Mouse (Mus musculus) limb, embryonic 15.5 days (tissue): ENCODE data around the gene Ofcc1. TPM values are rescaled to one million over a fixed set of nuclear protein-coding genes. Genes with fewer than 3 reads are reported as not detected.

ENCODE experiments used
- ATAC-seq: fragments of 200-750 bp; cut with Nextera tagmentation; 2 replicates; pipeline ENCODE4 v1.8.0; 2017; ENCODE audit warnings: low read depth, moderate TSS enrichment; ENCODE audit not compliant: insufficient number of reproducible peaks, low FRiP score, low TSS enrichment
- H3K27ac ChIP-seq: fragments of 300-500 bp; sonication (generic); 2 replicates; pipeline ENCODE4 v1.5.1; 2015; ENCODE audit warnings: moderate library complexity, mild to moderate bottlenecking, inconsistent platforms
- H3K27me3 ChIP-seq: fragments of 300-500 bp; sonication (generic); 2 replicates; pipeline ENCODE4 v1.6.1; 2015; ENCODE audit warnings: inconsistent platforms
- H3K36me3 ChIP-seq: fragments of 300-500 bp; sonication (generic); 2 replicates; pipeline ENCODE4 v1.6.1; 2015; ENCODE audit warnings: inconsistent platforms
- H3K4me1 ChIP-seq: fragments of 300-500 bp; sonication (generic); 2 replicates; pipeline ENCODE4 v1.6.1; 2015; ENCODE audit warnings: inconsistent platforms
- H3K4me2 ChIP-seq: fragments of 300-500 bp; sonication (generic); 2 replicates; pipeline ENCODE4 v1.6.1; 2015; ENCODE audit warnings: mild to moderate bottlenecking, inconsistent platforms
- H3K4me3 ChIP-seq: fragments of 300-500 bp; sonication (generic); 2 replicates; pipeline ENCODE4 v1.5.1; 2015; ENCODE audit warnings: mild to moderate bottlenecking, inconsistent platforms
- H3K9ac ChIP-seq: fragments of 300-500 bp; sonication (generic); 2 replicates; pipeline ENCODE4 v1.6.1; 2015; ENCODE audit warnings: inconsistent platforms
- H3K9me3 ChIP-seq: fragments of 300-500 bp; sonication (generic); 2 replicates; pipeline ENCODE4 v1.6.1; 2016; ENCODE audit warnings: inconsistent platforms
- WGBS: fragments of 180-500 bp; shearing (Covaris S2); methylation state at CpG from one replicate; pipeline ENCODE4 v1.1.7; 2015; 5-methylcytosine and 5-hydroxymethylcytosine counted together
- polyA plus RNA-seq: library from polyadenylated mRNA; unstranded; fragments of >200 nt; fragmentation: Nextera tagmentation; extraction: Ambion mirVana; gene quantifications from 2 replicates; pipeline ENCODE4 v1.2.1, GENCODE M21; 2015

Ofcc1 gene
- polyA plus RNA-seq = 0.06 and 0.30 TPM in 2 replicates

DNA sequence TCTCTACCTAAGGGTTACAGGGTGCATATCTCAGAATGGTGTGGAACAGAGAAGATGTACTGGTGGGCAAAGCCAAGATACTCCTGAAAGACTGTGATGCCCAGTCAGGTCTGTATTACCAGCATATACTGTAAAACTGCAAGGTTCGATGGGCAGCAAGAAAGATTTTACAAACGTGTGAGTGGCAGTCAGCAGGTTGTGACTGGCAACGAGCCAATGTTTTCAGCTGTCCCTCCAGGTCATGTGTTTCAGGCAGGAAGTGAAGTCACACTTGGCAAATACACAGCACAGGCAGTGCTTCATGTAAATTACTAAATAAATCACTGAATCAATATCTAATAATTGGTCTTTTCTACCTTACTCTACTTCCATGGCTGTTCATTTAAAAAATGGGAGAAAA, at the start of gene Ofcc1:
Ofcc1 (minus strand) TSS at position 163 of the 400 bp plus-strand sequence.
- no peak for ATAC-seq
- Histone ChIP-seq H3K27ac (no peak within 1 kb of the TSS), H3K4me2 (no peak within 1 kb of the TSS), H3K36me3 (no peaks in the 10 kb centered on the region), H3K9me3 (no peaks in the 10 kb centered on the region), H3K4me3 (no peak within 1 kb of the TSS), H3K9ac (no peak within 1 kb of the TSS), H3K4me1 (peaks cover 5% of the 10 kb centered on the region; the same call in 1 of the 2 replicates), H3K27me3 (no peaks in the 10 kb centered on the region)
- whole genome bisulfite sequencing = 21% methylated on average over 3 of the region's 3 CpGs

DNA sequence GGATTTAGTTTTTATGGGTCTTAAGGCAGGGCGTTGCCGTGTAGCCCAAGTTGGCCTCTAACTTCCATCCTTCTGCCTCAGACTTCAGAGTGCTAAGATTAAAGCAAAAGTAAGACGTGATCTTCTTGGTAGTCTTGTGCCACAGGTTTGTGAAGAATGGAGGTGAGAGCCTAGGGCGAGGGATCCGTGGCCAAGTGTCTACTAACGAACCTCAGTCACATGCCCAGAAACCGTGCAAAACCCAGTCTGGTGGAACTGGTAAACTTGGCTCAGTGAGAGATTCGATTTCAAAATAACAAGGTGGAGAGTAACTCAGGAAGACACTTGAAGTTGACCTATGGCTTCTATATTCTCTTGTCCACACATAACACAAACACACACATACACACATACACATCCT, 28.9 kb upstream of the Ofcc1 start:
- no peaks in the 10 kb centered on the region for H3K4me1 ChIP-seq
- H3K27ac ChIP-seq = no peak overlapping the region
- H3K4me3 ChIP-seq = no peak overlapping the region
- no peak overlapping the region for H3K4me2 ChIP-seq
- H3K36me3 ChIP-seq = no peaks in the 10 kb centered on the region
- WGBS = 79% methylated on average over 8 of the region's 8 CpGs
- ATAC-seq = no peak
- H3K27me3 ChIP-seq = no peaks in the 10 kb centered on the region
- no peaks in the 10 kb centered on the region for H3K9me3 ChIP-seq
- no peak overlapping the region for H3K9ac ChIP-seq

DNA sequence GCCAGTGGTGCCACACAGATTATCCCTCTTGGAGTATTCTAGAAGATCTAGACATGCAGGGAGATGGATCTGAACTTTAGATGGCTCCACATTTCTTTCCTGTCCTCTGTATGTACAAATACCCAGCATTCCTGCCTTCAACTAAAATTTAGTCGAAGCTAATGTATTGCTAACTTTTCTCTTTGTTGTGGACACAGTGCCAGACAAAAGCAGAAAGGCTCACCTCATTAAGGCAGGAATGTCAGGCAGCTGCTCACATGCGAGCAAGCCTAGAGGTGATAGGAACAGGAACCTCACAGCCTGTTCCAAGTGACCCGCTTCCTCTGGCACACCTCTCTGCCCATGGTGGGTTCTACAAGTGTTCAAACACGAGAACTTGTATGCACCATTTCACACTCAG, 26.2 kb upstream of the Ofcc1 start:
- 36% methylated on average over 4 of the region's 4 CpGs for WGBS
- H3K9ac ChIP-seq = no peak overlapping the region
- H3K4me2 ChIP-seq = no peak overlapping the region
- H3K27me3 ChIP-seq = no peaks in the 10 kb centered on the region
- H3K9me3 ChIP-seq = no peaks in the 10 kb centered on the region
- H3K36me3 ChIP-seq = no peaks in the 10 kb centered on the region
- H3K27ac ChIP-seq = no peak overlapping the region
- no peak overlapping the region for H3K4me3 ChIP-seq
- ATAC-seq = no peak
- H3K4me1 ChIP-seq = no peaks in the 10 kb centered on the region

DNA sequence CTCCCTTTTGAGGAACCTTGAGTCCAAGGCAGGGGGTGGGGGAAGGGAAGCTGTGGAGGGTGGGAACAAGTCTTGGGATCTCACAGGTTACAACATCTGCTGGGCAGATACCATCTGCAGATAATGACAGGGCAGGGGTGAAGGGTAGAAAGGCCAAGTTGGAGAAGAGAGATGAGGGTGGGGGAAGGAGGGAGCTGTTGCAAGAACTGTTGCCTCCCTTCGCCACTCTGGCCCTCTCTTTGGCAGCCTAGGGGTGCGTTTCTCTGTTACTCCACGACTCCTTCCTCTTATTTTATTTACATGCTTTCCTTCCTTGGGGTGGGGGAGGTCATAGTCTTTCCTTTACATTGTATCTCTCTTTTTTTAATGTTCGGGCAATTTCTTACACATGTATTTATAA, 23.7 kb upstream of the Ofcc1 start:
- 67% methylated on average over 4 of the region's 4 CpGs for WGBS
- H3K9ac ChIP-seq = no peak overlapping the region
- no peaks in the 10 kb centered on the region for H3K9me3 ChIP-seq
- no peak overlapping the region for H3K4me3 ChIP-seq
- no peak for ATAC-seq
- no peaks in the 10 kb centered on the region for H3K36me3 ChIP-seq
- no peaks in the 10 kb centered on the region for H3K4me1 ChIP-seq
- no peak overlapping the region for H3K27ac ChIP-seq
- H3K27me3 ChIP-seq = no peaks in the 10 kb centered on the region
- no peak overlapping the region for H3K4me2 ChIP-seq

GRCm38 (mm10) chr13:40376773-40377172, 15.5 kb upstream of the Ofcc1 start:
- H3K9me3 ChIP-seq = no peaks in the 10 kb centered on the region
- H3K27ac ChIP-seq = no peak overlapping the region
- 70% methylated on average over 5 of the region's 5 CpGs for WGBS
- no peak overlapping the region for H3K9ac ChIP-seq
- no peak overlapping the region for H3K4me2 ChIP-seq
- no peak for ATAC-seq
- no peaks in the 10 kb centered on the region for H3K27me3 ChIP-seq
- H3K36me3 ChIP-seq = no peaks in the 10 kb centered on the region
- no peaks in the 10 kb centered on the region for H3K4me1 ChIP-seq
- no peak overlapping the region for H3K4me3 ChIP-seq

DNA sequence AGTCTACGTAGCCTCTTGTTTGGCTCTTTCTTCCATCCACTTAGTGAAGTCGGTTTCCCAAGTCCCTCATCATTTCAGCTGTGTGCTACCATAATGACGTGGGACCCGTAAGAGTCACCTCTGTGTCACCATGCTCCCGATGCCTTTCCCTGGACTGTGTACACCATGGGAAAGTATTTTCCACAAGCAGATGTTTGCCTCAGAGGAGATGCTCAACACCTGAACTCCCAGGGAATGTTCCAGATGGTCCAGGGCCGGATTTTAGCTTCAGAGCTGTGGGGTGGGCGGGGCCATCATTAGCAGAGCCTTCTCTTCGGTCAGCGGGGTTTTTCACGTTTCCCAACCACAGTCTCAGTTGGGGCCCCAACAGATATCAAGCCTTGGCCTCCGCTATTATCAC, 5.5 kb upstream of the Ofcc1 start:
- H3K27ac ChIP-seq = no peak overlapping the region
- 83% methylated on average over 11 of the region's 11 CpGs for WGBS
- H3K36me3 ChIP-seq = no peaks in the 10 kb centered on the region
- H3K4me2 ChIP-seq = no peak overlapping the region
- ATAC-seq = no peak
- H3K4me3 ChIP-seq = no peak overlapping the region
- H3K27me3 ChIP-seq = no peaks in the 10 kb centered on the region
- H3K9me3 ChIP-seq = no peaks in the 10 kb centered on the region
- H3K9ac ChIP-seq = no peak overlapping the region
- no peaks in the 10 kb centered on the region for H3K4me1 ChIP-seq

DNA sequence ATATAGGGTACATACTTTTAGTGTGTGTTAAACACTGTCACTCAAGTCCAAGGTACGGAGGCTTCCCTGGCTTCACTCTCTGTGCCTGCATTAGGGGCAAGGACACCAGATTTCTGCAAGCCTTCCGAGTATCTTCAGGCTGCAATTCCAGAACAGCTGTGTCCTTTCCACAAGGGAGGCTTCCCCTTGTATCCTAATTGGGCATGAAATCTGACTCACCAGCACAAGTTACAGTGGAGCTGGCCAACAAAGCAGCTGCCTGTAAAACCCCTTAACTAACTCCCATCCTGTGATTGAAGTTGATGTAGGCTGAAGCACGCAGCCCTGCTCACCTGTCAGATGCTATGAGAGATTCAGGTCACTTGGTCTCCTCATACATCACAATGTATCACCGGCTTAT, 3.6 kb upstream of the Ofcc1 start:
- Histone ChIP-seq H3K36me3 (no peaks in the 10 kb centered on the region), H3K9me3 (no peaks in the 10 kb centered on the region), H3K9ac (no peak overlapping the region), H3K27me3 (no peaks in the 10 kb centered on the region), H3K4me2 (no peak overlapping the region), H3K4me3 (no peak overlapping the region), H3K4me1 (peaks cover 5% of the 10 kb centered on the region; the same call in 1 of the 2 replicates), H3K27ac (no peak overlapping the region)
- no peak for ATAC-seq
- WGBS = 49% methylated on average over 4 of the region's 4 CpGs

GRCm38 (mm10) chr13:40360692-40361091, 558 bp downstream of the Ofcc1 start:
- Histone ChIP-seq H3K9ac (no peak overlapping the region), H3K4me1 (peaks cover 5% of the 10 kb centered on the region; the same call in 1 of the 2 replicates)

GRCm38 (mm10) chr13:40347045-40347444, 14.2 kb downstream of the Ofcc1 start:
- no peaks in the 10 kb centered on the region for H3K27me3 ChIP-seq
- H3K4me1 ChIP-seq = no peaks in the 10 kb centered on the region
- no peak overlapping the region for H3K27ac ChIP-seq
- no peak overlapping the region for H3K4me2 ChIP-seq
- no peaks in the 10 kb centered on the region for H3K36me3 ChIP-seq
- H3K9me3 ChIP-seq = no peaks in the 10 kb centered on the region
- WGBS = 85% methylated on average over 2 of the region's 2 CpGs
- no peak for ATAC-seq
- no peak overlapping the region for H3K9ac ChIP-seq
- no peak overlapping the region for H3K4me3 ChIP-seq

More at GRCm38 (mm10) chr13:40360692-40361091, 558 bp downstream of the Ofcc1 start:
- no peak for ATAC-seq
- Histone ChIP-seq H3K27me3 (no peaks in the 10 kb centered on the region), H3K9me3 (no peaks in the 10 kb centered on the region), H3K27ac (no peak overlapping the region), H3K4me2 (no peak overlapping the region), H3K4me3 (no peak overlapping the region), H3K36me3 (no peaks in the 10 kb centered on the region)
- WGBS = 33% methylated on average over 4 of the region's 4 CpGs

- no peak overlapping the region for H3K4me2 ChIP-seq
- no peak for ATAC-seq
- no peaks in the 10 kb centered on the region for H3K4me1 ChIP-seq
- no peak overlapping the region for H3K27ac ChIP-seq
- H3K9ac ChIP-seq = no peak overlapping the region
- H3K36me3 ChIP-seq = no peaks in the 10 kb centered on the region
- H3K27me3 ChIP-seq = no peaks in the 10 kb centered on the region
- H3K9me3 ChIP-seq = no peaks in the 10 kb centered on the region
- 70% methylated on average over 5 of the region's 5 CpGs for WGBS
- H3K4me3 ChIP-seq = no peak overlapping the region
Observed at GRCm38 (mm10) chr13:40323301-40323700, 37.9 kb downstream of the Ofcc1 start.

- H3K36me3 ChIP-seq = no peaks in the 10 kb centered on the region
- no peaks in the 10 kb centered on the region for H3K27me3 ChIP-seq
- no peak overlapping the region for H3K9ac ChIP-seq
- ATAC-seq = no peak
- no peaks in the 10 kb centered on the region for H3K9me3 ChIP-seq
- no peaks in the 10 kb centered on the region for H3K4me1 ChIP-seq
- WGBS = 74% methylated on average over 6 of the region's 6 CpGs
- H3K4me2 ChIP-seq = no peak overlapping the region
- no peak overlapping the region for H3K27ac ChIP-seq
- no peak overlapping the region for H3K4me3 ChIP-seq
Observed at GRCm38 (mm10) chr13:40320814-40321525, 40.3 kb downstream of the Ofcc1 start.

- no peaks in the 10 kb centered on the region for H3K9me3 ChIP-seq
- H3K27ac ChIP-seq = no peak overlapping the region
- H3K36me3 ChIP-seq = no peaks in the 10 kb centered on the region
- no peak overlapping the region for H3K4me3 ChIP-seq
- no peak overlapping the region for H3K4me2 ChIP-seq
- no peaks in the 10 kb centered on the region for H3K27me3 ChIP-seq
- H3K4me1 ChIP-seq = no peaks in the 10 kb centered on the region
- 87% methylated on average over 2 of the region's 2 CpGs for whole genome bisulfite sequencing
- ATAC-seq = no peak
- no peak overlapping the region for H3K9ac ChIP-seq
Observed at GRCm38 (mm10) chr13:40317731-40318130, 43.5 kb downstream of the Ofcc1 start.
